Mouse (Mus musculus): ENCODE data around the gene AW011738.

GRCm38 (mm10) chr4:156234021-156234501 lies 31.0 kb downstream of the AW011738 start:
- no peak for TF ChIP-seq CTCF (IDR thresholded peaks at IDR 0.05; ENCODE audit: borderline replicate concordance, insufficient read depth, low read depth, low read length)
- TF ChIP-seq POLR2A (IDR thresholded peaks at IDR 0.05; ENCODE audit: borderline replicate concordance, insufficient read depth, low read length): no peak

All from cerebellum, adult 2 months (tissue).